Mouse (Mus musculus) thymus, adult 2 months (tissue): Measurements from ENCODE around the gene Zp3. TPM values are rescaled to one million over a fixed set of nuclear protein-coding genes. Genes with fewer than 3 reads are reported as not detected.

Experiments
- DNase-seq: peaks from one replicate; pipeline ENCODE4 v3.0.0; 2021
- H3K27ac ChIP-seq: fragments of 200-500 bp; 2 replicates; pipeline ENCODE4 v1.5.1; 2012; ENCODE audit warnings: low read length, control low read depth; ENCODE audit not compliant: control insufficient read depth, insufficient read depth
- H3K27me3 ChIP-seq: fragments of 200-500 bp; 2 replicates; pipeline ENCODE4 v1.6.1; 2012; ENCODE audit warnings: mild to moderate bottlenecking, low read length, moderate library complexity, mixed read lengths; ENCODE audit not compliant: control insufficient read depth, insufficient read depth
- H3K36me3 ChIP-seq: fragments of 200-500 bp; 2 replicates; pipeline ENCODE4 v1.6.1; 2012; ENCODE audit warnings: mild to moderate bottlenecking, low read length, moderate library complexity; ENCODE audit not compliant: control insufficient read depth, insufficient read depth
- H3K4me1 ChIP-seq: fragments of 200-500 bp; replicated peaks from 2 replicates; pipeline ENCODE4 v1.6.1; 2012; ENCODE audit warnings: low read length; ENCODE audit not compliant: control insufficient read depth, insufficient read depth
- H3K4me3 ChIP-seq: fragments of 200-500 bp; 2 replicates; pipeline ENCODE4 v1.5.1; 2012; ENCODE audit warnings: mild to moderate bottlenecking, low read length, control low read depth, moderate library complexity; ENCODE audit not compliant: control insufficient read depth, insufficient read depth
- CTCF ChIP-seq: fragments of 200-500 bp; IDR thresholded peaks from 2 replicates; pipeline ENCODE4 v1.5.1; 2012; ENCODE audit warnings: mild to moderate bottlenecking, control low read depth, low read length, moderate library complexity, borderline replicate concordance; ENCODE audit not compliant: control insufficient read depth, poor library complexity, insufficient read depth; ENCODE audit errors: extremely low read depth
- POLR2A ChIP-seq: fragments of 200-500 bp; IDR thresholded peaks from 2 replicates; pipeline ENCODE4 v1.6.1; 2012; ENCODE audit warnings: mild to moderate bottlenecking, low read length, control low read depth, moderate library complexity; ENCODE audit not compliant: control insufficient read depth, poor library complexity, insufficient read depth; ENCODE audit errors: extremely low read depth
- WGBS: fragments of 180-500 bp; shearing (Covaris S2); methylation state at CpG from one replicate; pipeline ENCODE4 v1.1.7; 2018; 5-methylcytosine and 5-hydroxymethylcytosine counted together
- polyA plus RNA-seq: library from polyadenylated mRNA; depleted of rRNA; stranded (reverse); fragments of >200 nt; gene quantifications from 2 replicates; pipeline ENCODE4 v1.2.3, GENCODE M21; 2012

Zp3 gene
- polyA plus RNA-seq, 1 experiment, result 1.1 TPM

- WGBS, result 58% methylated on average over 7 of the region's 7 CpGs
Measured at GRCm38 (mm10) chr5:135935176-135935523, 44.7 kb upstream of the Zp3 start.

GRCm38 (mm10) chr5:135935641-135936190, 44.2 kb upstream of the Zp3 start:
- no peak overlapping the region for H3K27ac ChIP-seq
- TF ChIP-seq POLR2A (no peak), CTCF (no peak)
- 80% methylated on average over 6 of the region's 6 CpGs for WGBS

More at GRCm38 (mm10) chr5:135935176-135935523, 44.7 kb upstream of the Zp3 start:
- H3K4me1 ChIP-seq, result peaks cover 5% of the 10 kb centered on the region
- H3K4me3 ChIP-seq, result no peak overlapping the region
- no peak for DNase-seq
- no peaks in the 10 kb centered on the region for H3K27me3 ChIP-seq
- H3K36me3 ChIP-seq, result 0 out of 2 replicates have a peak, but pooled peaks cover 8% of the 10 kb centered on the region
- no peak for TF ChIP-seq POLR2A
- TF ChIP-seq CTCF, result no peak
- H3K27ac ChIP-seq, result no peak overlapping the region

GRCm38 (mm10) chr5:135940587-135940986, 39.3 kb upstream of the Zp3 start:
- Histone ChIP-seq H3K4me1 (no peaks in the 10 kb centered on the region), H3K36me3 (no peaks in the 10 kb centered on the region), H3K4me3 (no peak overlapping the region), H3K27ac (no peak overlapping the region), H3K27me3 (no peaks in the 10 kb centered on the region)
- 92% methylated on average over 5 of the region's 5 CpGs for WGBS
- DNase-seq, result no peak
- TF ChIP-seq POLR2A (no peak), CTCF (no peak)

More at GRCm38 (mm10) chr5:135935641-135936190, 44.2 kb upstream of the Zp3 start:
- 0 out of 2 replicates have a peak, but pooled peaks cover 4% of the 10 kb centered on the region for H3K36me3 ChIP-seq
- H3K4me3 ChIP-seq, result no peak overlapping the region
- DNase-seq, result no peak
- H3K4me1 ChIP-seq, result peaks cover 5% of the 10 kb centered on the region
- no peaks in the 10 kb centered on the region for H3K27me3 ChIP-seq

GRCm38 (mm10) chr5:135942710-135943109, 37.2 kb upstream of the Zp3 start:
- TF ChIP-seq CTCF, result no peak
- TF ChIP-seq POLR2A, result no peak
- no peaks in the 10 kb centered on the region for H3K36me3 ChIP-seq
- no peak overlapping the region for H3K4me3 ChIP-seq
- H3K4me1 ChIP-seq, result no peaks in the 10 kb centered on the region
- WGBS, result 83% methylated on average over 6 of the region's 6 CpGs
- no peak for DNase-seq
- H3K27ac ChIP-seq, result no peak overlapping the region
- H3K27me3 ChIP-seq, result no peaks in the 10 kb centered on the region

- H3K4me1 ChIP-seq, result no peaks in the 10 kb centered on the region
- no peak overlapping the region for H3K27ac ChIP-seq
Measured at GRCm38 (mm10) chr5:135945916-135946408, 33.9 kb upstream of the Zp3 start.

GRCm38 (mm10) chr5:135946621-135947020, 33.3 kb upstream of the Zp3 start:
- Histone ChIP-seq H3K4me3 (no peak overlapping the region), H3K36me3 (no peaks in the 10 kb centered on the region), H3K27me3 (no peaks in the 10 kb centered on the region), H3K27ac (no peak overlapping the region), H3K4me1 (no peaks in the 10 kb centered on the region)
- WGBS, result 94% methylated on average over 5 of the region's 5 CpGs
- TF ChIP-seq POLR2A (no peak), CTCF (no peak)
- no peak for DNase-seq

More at GRCm38 (mm10) chr5:135945916-135946408, 33.9 kb upstream of the Zp3 start:
- H3K4me3 ChIP-seq, result no peak overlapping the region
- H3K27me3 ChIP-seq, result no peaks in the 10 kb centered on the region
- no peaks in the 10 kb centered on the region for H3K36me3 ChIP-seq
- 93% methylated on average over 10 of the region's 10 CpGs for WGBS
- DNase-seq, result no peak
- TF ChIP-seq CTCF (no peak), POLR2A (no peak)
